Comparison of ENCODE assay signal across 22 mouse cellular contexts in the genomic region with DNA sequence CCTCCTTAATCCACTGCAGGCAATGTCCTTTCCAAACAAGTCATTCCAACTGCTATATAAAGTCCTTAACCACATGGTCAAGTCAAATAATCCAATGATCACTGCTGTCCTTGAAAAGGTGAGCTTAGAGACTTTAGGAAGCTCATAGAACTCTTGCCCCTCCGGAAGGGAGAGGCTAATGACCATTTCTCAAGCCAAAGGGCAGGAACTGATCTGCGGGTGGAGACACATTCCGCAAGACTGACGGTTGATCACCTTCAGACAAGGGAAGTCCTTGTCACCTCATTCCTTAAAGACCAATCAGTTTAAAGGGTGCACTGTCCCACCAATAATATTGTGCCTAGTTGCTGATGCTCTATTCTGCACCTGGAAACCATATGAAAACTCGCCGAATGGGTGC.
A peak's percentile ranks its signal among the peaks of the same experiment; 100 is the strongest.
DNase-seq lines count a peak whose midpoint lies in the region; ATAC-seq and TF ChIP-seq lines count a peak whose summit lies in the region.
"Had no signal": no experiment of that assay in that cellular context is flagged by ENCODE, and none has a peak within 500 bp of the region (broad histone marks: within the 10 kb centered on the region; RNA-seq: fewer than 3 reads in every experiment).

No protein-coding gene starts in this region.

- H3K36me3 ChIP-seq in ES-Bruce4 (ENCODE audit: control insufficient read depth, insufficient read depth, low read length, poor library complexity, severe bottlenecking): no peaks in the 10 kb centered on the region
- no peaks in the 10 kb centered on the region for H3K36me3 ChIP-seq in hindbrain, embryonic 11.5 days (ENCODE audit: control insufficient read depth, insufficient read depth, low read length)
- no peaks in the 10 kb centered on the region for H3K36me3 ChIP-seq in kidney, embryonic 15.5 days
- H3K36me3 ChIP-seq: embryonic facial prominence, embryonic 10.5 days; embryonic facial prominence, embryonic 12.5 days; forebrain, embryonic 12.5 days; forebrain, embryonic 15.5 days; G1E had no signal

- no peak for TF ChIP-seq POLR2A in ES-Bruce4 (IDR thresholded peaks at IDR 0.05; ENCODE audit: insufficient read depth, low read length)

- no peak overlapping the region for H3K4me3 ChIP-seq in ES-Bruce4 (ENCODE audit: low read depth, low read length)
- no peak overlapping the region for H3K4me3 ChIP-seq in hindbrain, embryonic 11.5 days (ENCODE audit: low read depth, low read length)
- no peak overlapping the region for H3K4me3 ChIP-seq in kidney, embryonic 15.5 days (replicated peaks)
- H3K4me3 ChIP-seq: embryonic facial prominence, embryonic 10.5 days; embryonic facial prominence, embryonic 12.5 days; forebrain, embryonic 12.5 days; forebrain, embryonic 15.5 days had no signal

- no peak overlapping the region for H3K27ac ChIP-seq in ES-Bruce4 (ENCODE audit: insufficient read depth, low read length)
- no peak overlapping the region for H3K27ac ChIP-seq in hindbrain, embryonic 11.5 days (ENCODE audit: low read depth, low read length)
- no peak overlapping the region for H3K27ac ChIP-seq in kidney, embryonic 15.5 days
- H3K27ac ChIP-seq: embryonic facial prominence, embryonic 10.5 days; embryonic facial prominence, embryonic 12.5 days; forebrain, embryonic 12.5 days; forebrain, embryonic 15.5 days had no signal

- 96% methylated on average over 6 of the region's 6 CpGs for WGBS in hindbrain, embryonic 11.5 days
- 89% methylated on average over 6 of the region's 6 CpGs for WGBS in kidney, embryonic 15.5 days

- TF ChIP-seq CTCF in ES-Bruce4 (IDR thresholded peaks at IDR 0.05; ENCODE audit: low read depth, low read length): no peak

- H3K4me2 ChIP-seq in hindbrain, embryonic 11.5 days (replicated peaks; ENCODE audit: low read depth, low read length): no peak overlapping the region
- no peak overlapping the region for H3K4me2 ChIP-seq in kidney, embryonic 15.5 days
- H3K4me2 ChIP-seq: embryonic facial prominence, embryonic 12.5 days; forebrain, embryonic 12.5 days; forebrain, embryonic 15.5 days had no signal

- no peak overlapping the region for H3K9ac ChIP-seq in ES-Bruce4 (ENCODE audit: low read depth, poor library complexity, severe bottlenecking)
- no peak overlapping the region for H3K9ac ChIP-seq in hindbrain, embryonic 11.5 days (ENCODE audit: low read depth, low read length)
- H3K9ac ChIP-seq in kidney, embryonic 15.5 days: no peak overlapping the region
- H3K9ac ChIP-seq: embryonic facial prominence, embryonic 12.5 days; forebrain, embryonic 12.5 days; forebrain, embryonic 15.5 days; forebrain, postnatal 0 days had no signal

- TF ChIP-seq EP300 in ES-Bruce4 (IDR thresholded peaks at IDR 0.05; ENCODE audit: insufficient read depth, low read depth, low read length): peak; percentile 71; the same call in 1 of the 2 replicates

- H3K9me3 ChIP-seq in ES-Bruce4 (replicated peaks; ENCODE audit: control insufficient read depth, insufficient read depth, low read length, poor library complexity, severe bottlenecking): no peaks in the 10 kb centered on the region
- H3K9me3 ChIP-seq in hindbrain, embryonic 11.5 days (ENCODE audit: control insufficient read depth, low read length): no peaks in the 10 kb centered on the region
- H3K9me3 ChIP-seq in kidney, embryonic 15.5 days (replicated peaks): no peaks in the 10 kb centered on the region
- H3K9me3 ChIP-seq: embryonic facial prominence, embryonic 10.5 days; embryonic facial prominence, embryonic 12.5 days; forebrain, embryonic 12.5 days; forebrain, embryonic 15.5 days had no signal

- no peaks in the 10 kb centered on the region for H3K27me3 ChIP-seq in ES-Bruce4 (ENCODE audit: control insufficient read depth, insufficient read depth, low read length, poor library complexity, severe bottlenecking)
- H3K27me3 ChIP-seq in hindbrain, embryonic 11.5 days (ENCODE audit: control insufficient read depth, insufficient read depth, low read length): no peaks in the 10 kb centered on the region
- H3K27me3 ChIP-seq in kidney, embryonic 15.5 days: no peaks in the 10 kb centered on the region
- H3K27me3 ChIP-seq: embryonic facial prominence, embryonic 12.5 days; forebrain, embryonic 12.5 days; forebrain, embryonic 15.5 days had no signal

- DNase-seq in ES-CJ7 (ENCODE audit: low read depth, low spot score) (peak; percentile 75), R1 (ENCODE audit: low read depth, low spot score) (peak; percentile 72)
- DNase-seq in hindbrain, embryonic 11.5 days (ENCODE audit: low spot score): no peak
- DNase-seq in left cerebral cortex, adult 11 months (ENCODE audit: low spot score): no peak
- DNase-seq: adrenal gland, adult 8-10 months; adrenal gland, postnatal 14 days; adrenal gland, postnatal 36 days; cerebellum, adult 11-12 months; cerebellum, adult 2 months; cerebellum, adult 9-10 months; cerebellum, postnatal 10 days; cerebellum, postnatal 25 days; forebrain, postnatal 0 days had no signal

- ATAC-seq in hindbrain, embryonic 11.5 days (ENCODE audit: low FRiP score): no peak
- ATAC-seq in kidney, embryonic 15.5 days (replicated peaks; ENCODE audit: low FRiP score): no peak
- ATAC-seq: activated CD4-positive, CD25-positive, alpha-beta regulatory T cell, adult 4 months; forebrain, embryonic 15.5 days; forebrain, postnatal 0 days; Patski had no signal

- H3K4me1 ChIP-seq in ES-Bruce4 (ENCODE audit: control insufficient read depth, insufficient read depth, low read length): peaks cover 3% of the 10 kb centered on the region
- H3K4me1 ChIP-seq in hindbrain, embryonic 11.5 days (replicated peaks; ENCODE audit: control insufficient read depth, insufficient read depth, low read length): peaks cover 4% of the 10 kb centered on the region; the same call in 1 of the 2 replicates
- H3K4me1 ChIP-seq in kidney, embryonic 15.5 days: no peaks in the 10 kb centered on the region

Comparison
In these comparisons a context has a peak if more than half of its experiments do, and no peak if none do; other contexts are left out.
1. DNase-seq: peak in ES-CJ7 (single experiment) and R1 (single experiment); none in hindbrain, embryonic 11.5 days (single experiment) and left cerebral cortex, adult 11 months (single experiment).